Mouse (Mus musculus) inflammation-experienced regulatory T-cells (primary cell): ENCODE measurements around the gene Pgm1. TPM values are rescaled to one million over a fixed set of nuclear protein-coding genes. Genes with fewer than 3 reads are reported as not detected.

Experiments
- polyA plus RNA-seq, 2 experiments: library from polyadenylated mRNA; unstranded; fragments of 100-300 nt; shearing (Covaris generic); gene quantifications; one replicate each; pipeline ENCODE4 v1.2.1; 2017

The Pgm1 gene
- 10 to 100 TPM; 39.6 to 41.4 TPM for polyA plus RNA-seq

GRCm38 (mm10) chr4:99929149-99929612 is at the start of gene Pgm1:
TSS of gene Pgm1 (plus strand) at chr4:99929414.

GRCm38 (mm10) chr4:99929613-99930517 is 651 bp downstream of the Pgm1 start, which contains the start of gene Itgb3bp:
TSS of gene Itgb3bp (minus strand) at chr4:99929813.

Other genes starting within 250 kb of the Pgm1 start
- gene Alg6, start 213.8 kb upstream of the Pgm1 start, polyA plus RNA-seq = 1 to 10 TPM; 3.8 to 7.3 TPM
- 1 to 10 TPM; 4.5 to 9.5 TPM for gene Efcab7, start 100.2 kb upstream of the Pgm1 start, polyA plus RNA-seq
- gene Itgb3bp, start 399 bp downstream of the Pgm1 start, polyA plus RNA-seq = 10 to 100 TPM; 23.7 to 31.3 TPM
- not detected for gene Ror1, start 166.4 kb downstream of the Pgm1 start, polyA plus RNA-seq